Mouse (Mus musculus): ENCODE measurements around the gene H2afv.

H2afv gene

DNA sequence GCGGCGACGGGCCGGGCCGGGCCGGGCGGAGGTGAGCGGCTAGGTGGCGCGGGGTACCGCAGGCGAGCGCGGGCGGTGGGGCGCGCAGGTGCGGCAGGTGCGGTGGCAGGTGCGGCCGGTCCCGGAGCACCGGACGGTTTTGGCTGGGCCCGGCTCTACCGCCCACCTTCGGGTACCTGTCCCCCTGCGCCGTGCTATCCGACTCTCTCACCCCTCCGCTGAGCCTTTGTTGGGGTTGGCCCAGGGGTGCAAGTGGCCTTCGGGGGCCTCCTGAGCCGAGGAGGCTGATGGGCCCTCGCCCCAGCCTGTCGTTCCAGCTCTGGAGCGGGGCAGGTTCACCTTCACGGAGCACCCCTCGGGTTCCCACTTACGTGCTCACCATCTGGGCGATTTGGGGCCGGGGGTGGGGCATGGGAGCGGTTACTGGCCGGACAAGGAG is 54.7 kb downstream of the H2afv start:
- no peak for DNase-seq (ENCODE audit: low read depth)

DNA sequence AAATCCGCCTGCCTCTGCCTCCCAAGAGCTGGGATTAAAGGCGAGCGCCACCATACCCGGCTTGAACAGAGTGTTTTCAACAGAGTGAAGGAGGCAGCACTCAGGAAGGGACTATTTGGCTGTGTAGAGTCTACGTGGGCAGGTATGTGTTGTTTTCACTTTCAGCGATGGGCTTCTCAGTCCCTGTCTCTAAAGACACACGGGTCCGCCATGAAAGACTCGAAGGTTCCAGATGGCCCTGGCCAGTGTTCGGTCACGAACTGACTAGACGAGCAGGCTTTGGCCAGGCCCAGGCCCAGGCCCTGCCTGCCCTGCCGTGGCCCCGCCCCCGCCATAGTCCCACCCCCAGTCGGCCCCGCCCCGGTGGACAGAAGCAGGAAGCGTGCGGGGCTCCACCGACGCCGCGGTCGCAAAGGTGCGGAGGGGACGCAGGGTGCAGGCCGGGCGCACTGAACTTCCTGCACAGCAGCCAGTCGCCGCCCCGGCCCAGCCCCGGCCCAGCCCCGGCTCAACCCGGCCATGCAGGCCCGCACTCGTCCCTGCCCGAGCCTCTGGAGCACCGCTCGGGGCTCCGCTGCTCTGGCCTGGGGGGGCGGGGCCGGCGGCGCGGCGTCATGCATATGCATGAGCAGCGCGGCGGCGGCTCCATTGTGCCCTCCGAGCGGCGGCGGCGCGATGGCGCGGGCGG is 55.4 kb downstream of the H2afv start, which contains the start of gene Zmiz2:
TSS of gene Zmiz2 (plus strand) at position 349 of the 688 bp plus-strand sequence.
- peak; percentile 96 for DNase-seq (ENCODE audit: low read depth)

DNA sequence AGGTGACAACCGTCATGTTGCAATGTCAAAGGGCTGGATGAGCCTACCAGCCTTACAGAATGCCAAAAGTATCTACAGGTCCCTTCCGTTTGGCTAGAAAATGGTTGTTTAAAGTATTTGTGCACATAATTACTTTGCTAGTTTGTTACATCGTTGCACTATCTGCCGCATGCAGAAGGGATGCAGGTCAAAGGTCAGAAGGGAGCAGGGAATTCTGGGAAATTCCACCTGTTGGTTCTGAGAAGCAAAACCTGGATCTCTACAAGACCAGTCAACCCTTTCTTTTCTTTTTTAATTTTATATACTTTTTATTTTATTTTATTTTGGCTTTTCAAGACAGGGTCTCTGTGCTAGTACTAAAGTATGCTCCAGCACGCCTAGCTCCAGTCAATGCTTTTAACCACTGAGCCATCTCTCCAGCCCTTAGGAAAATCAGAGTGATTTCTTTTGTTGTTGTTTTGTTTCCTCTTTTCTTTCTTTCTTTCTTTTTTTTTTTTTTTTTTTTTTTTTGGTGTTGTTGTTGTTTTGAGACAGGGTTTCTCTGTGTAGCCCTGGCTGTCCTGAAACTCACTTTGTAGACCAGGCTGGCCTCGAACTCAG is 56.0 kb downstream of the H2afv start:
- DNase-seq (ENCODE audit: low read depth): no peak

DNA sequence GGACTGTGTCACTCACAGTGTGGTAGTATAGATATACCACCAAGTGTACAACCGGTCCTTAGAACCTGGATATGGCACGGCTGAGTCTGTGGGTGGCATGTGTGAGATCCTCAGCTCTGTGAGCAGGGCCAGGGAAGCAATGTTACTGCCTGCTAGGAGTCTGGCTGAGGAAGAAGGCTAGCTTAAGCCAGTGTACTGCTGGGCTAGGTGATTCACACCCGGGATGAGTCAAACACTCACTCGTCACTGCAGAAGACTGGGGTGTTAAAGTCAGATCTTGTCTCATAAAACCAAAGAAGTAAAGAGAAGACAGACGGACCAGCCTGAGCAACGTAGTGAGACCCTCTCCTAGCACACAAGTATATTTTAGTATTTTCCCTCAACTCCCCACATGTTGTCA is 63.3 kb downstream of the H2afv start:
- DNase-seq (ENCODE audit: low read depth): no peak
